Mouse (Mus musculus): Measurements from ENCODE around the gene Dhcr24.

- no peak for TF ChIP-seq CTCF (IDR thresholded peaks at IDR 0.05; ENCODE audit: extremely low read depth, insufficient read depth, low read length)
- TF ChIP-seq POLR2A (IDR thresholded peaks at IDR 0.05; ENCODE audit: extremely low read depth, insufficient read depth, low read length), result peak; percentile 58; the same call in 1 of the 2 replicates
Observed at GRCm38 (mm10) chr4:106606639-106607554, 46.1 kb downstream of the Dhcr24 start.

All from cortical plate, adult 2 months (tissue).